Mouse (Mus musculus) forebrain, embryonic 10.5 days (tissue): Measurements from ENCODE around the gene Chka. TPM values are rescaled to one million over a fixed set of nuclear protein-coding genes. Genes with fewer than 3 reads are reported as not detected.

Experiments
- DNase-seq: peaks from one replicate; pipeline ENCODE4 v3.0.0-alpha.2; 2017; ENCODE audit warnings: low spot score; ENCODE audit errors: extremely low spot score
- H3K27ac ChIP-seq: fragments of 300-500 bp; sonication (generic); 2 replicates; pipeline ENCODE4 v1.5.1; 2016; ENCODE audit warnings: mild to moderate bottlenecking
- H3K27me3 ChIP-seq: fragments of 300-500 bp; sonication (generic); 2 replicates; pipeline ENCODE4 v1.6.1; 2016; ENCODE audit warnings: mild to moderate bottlenecking; ENCODE audit not compliant: poor library complexity, severe bottlenecking
- H3K36me3 ChIP-seq: fragments of 300-500 bp; sonication (generic); replicated peaks from 2 replicates; pipeline ENCODE4 v1.6.1; 2016; ENCODE audit warnings: mild to moderate bottlenecking, moderate library complexity
- H3K4me1 ChIP-seq: fragments of 300-500 bp; sonication (generic); 2 replicates; pipeline ENCODE4 v1.6.1; 2016
- H3K4me3 ChIP-seq: fragments of 300-500 bp; sonication (generic); 2 replicates; pipeline ENCODE4 v1.5.1; 2016; ENCODE audit warnings: mild to moderate bottlenecking, moderate library complexity
- H3K9me3 ChIP-seq: fragments of 300-500 bp; sonication (generic); 2 replicates; pipeline ENCODE4 v1.6.1; 2016; ENCODE audit warnings: mild to moderate bottlenecking, moderate library complexity
- WGBS: fragments of 180-500 bp; shearing (Covaris S2); methylation state at CpG from one replicate; pipeline ENCODE4 v1.1.7; 2016; 5-methylcytosine and 5-hydroxymethylcytosine counted together
- polyA plus RNA-seq: library from polyadenylated mRNA; unstranded; fragments of >200 nt; fragmentation: Nextera tagmentation; extraction: Ambion mirVana; gene quantifications from 2 replicates; pipeline ENCODE4 v1.2.1, GENCODE M21; 2016

Gene Chka
- polyA plus RNA-seq, 1 experiment from 2014 or later = 52.3 TPM

- Histone ChIP-seq H3K27ac (no peak overlapping the region), H3K4me3 (no peak overlapping the region), H3K4me1 (no peaks in the 10 kb centered on the region; the same call in 1 of the 2 replicates), H3K36me3 (peaks cover 23% of the 10 kb centered on the region), H3K27me3 (no peaks in the 10 kb centered on the region), H3K9me3 (no peaks in the 10 kb centered on the region)
- DNase-seq = no peak
- WGBS = 93% methylated on average over 4 of the region's 4 CpGs
These were observed 20.8 kb downstream of the Chka start for GRCm38 (mm10) chr19:3872373-3872772.

- Histone ChIP-seq H3K4me3 (no peak overlapping the region), H3K36me3 (peaks cover 30% of the 10 kb centered on the region), H3K27ac (no peak overlapping the region), H3K4me1 (no peaks in the 10 kb centered on the region; the same call in 1 of the 2 replicates), H3K27me3 (no peaks in the 10 kb centered on the region), H3K9me3 (no peaks in the 10 kb centered on the region)
- 84% methylated on average over 7 of the region's 7 CpGs for WGBS
- DNase-seq = no peak
These were observed 23.5 kb downstream of the Chka start for GRCm38 (mm10) chr19:3875045-3875444.

GRCm38 (mm10) chr19:3880054-3880848 lies 28.7 kb downstream of the Chka start:
- H3K4me3 ChIP-seq = no peak overlapping the region
- H3K9me3 ChIP-seq = no peaks in the 10 kb centered on the region
- no peak for DNase-seq
- no peak overlapping the region for H3K27ac ChIP-seq
- H3K36me3 ChIP-seq = peaks cover 43% of the 10 kb centered on the region
- no peaks in the 10 kb centered on the region for H3K27me3 ChIP-seq
- no peaks in the 10 kb centered on the region for H3K4me1 ChIP-seq
- whole genome bisulfite sequencing = 90% methylated on average over 6 of the region's 6 CpGs

GRCm38 (mm10) chr19:3882214-3882613 lies 30.6 kb downstream of the Chka start:
- WGBS = 80% methylated on average over 4 of the region's 4 CpGs

GRCm38 (mm10) chr19:3884325-3884990 lies 32.9 kb downstream of the Chka start:
- WGBS = 88% methylated on average over 6 of the region's 6 CpGs
- Histone ChIP-seq H3K9me3 (no peaks in the 10 kb centered on the region), H3K4me3 (no peak overlapping the region), H3K27me3 (no peaks in the 10 kb centered on the region), H3K27ac (no peak overlapping the region), H3K4me1 (no peaks in the 10 kb centered on the region), H3K36me3 (peaks cover 58% of the 10 kb centered on the region)
- DNase-seq = no peak

More at GRCm38 (mm10) chr19:3882214-3882613, 30.6 kb downstream of the Chka start:
- Histone ChIP-seq H3K27me3 (no peaks in the 10 kb centered on the region), H3K4me1 (no peaks in the 10 kb centered on the region), H3K36me3 (peaks cover 48% of the 10 kb centered on the region), H3K27ac (no peak overlapping the region), H3K4me3 (no peak overlapping the region), H3K9me3 (no peaks in the 10 kb centered on the region)
- DNase-seq = no peak

GRCm38 (mm10) chr19:3889096-3889495 lies 37.5 kb downstream of the Chka start:
- 93% methylated on average over 5 of the region's 5 CpGs for WGBS

GRCm38 (mm10) chr19:3890181-3890580 lies 38.6 kb downstream of the Chka start:
- Histone ChIP-seq H3K4me3 (no peak overlapping the region), H3K36me3 (peaks cover 96% of the 10 kb centered on the region), H3K27ac (no peak overlapping the region), H3K4me1 (peaks cover 8% of the 10 kb centered on the region), H3K27me3 (no peaks in the 10 kb centered on the region), H3K9me3 (no peaks in the 10 kb centered on the region)
- DNase-seq = no peak
- WGBS = 89% methylated on average over 8 of the region's 8 CpGs

More at GRCm38 (mm10) chr19:3889096-3889495, 37.5 kb downstream of the Chka start:
- Histone ChIP-seq H3K4me1 (no peaks in the 10 kb centered on the region), H3K27me3 (no peaks in the 10 kb centered on the region), H3K36me3 (peaks cover 96% of the 10 kb centered on the region), H3K4me3 (no peak overlapping the region), H3K27ac (no peak overlapping the region), H3K9me3 (no peaks in the 10 kb centered on the region)
- no peak for DNase-seq

GRCm38 (mm10) chr19:3893545-3894116 lies 42.1 kb downstream of the Chka start:
- 93% methylated on average over 4 of the region's 4 CpGs for WGBS

GRCm38 (mm10) chr19:3894294-3894693 lies 42.7 kb downstream of the Chka start:
- no peak overlapping the region for H3K27ac ChIP-seq
- WGBS = 92% methylated on average over 2 of the region's 2 CpGs

More at GRCm38 (mm10) chr19:3893545-3894116, 42.1 kb downstream of the Chka start:
- DNase-seq = no peak
- H3K27me3 ChIP-seq = no peaks in the 10 kb centered on the region
- H3K9me3 ChIP-seq = no peaks in the 10 kb centered on the region
- H3K36me3 ChIP-seq = peaks cover 93% of the 10 kb centered on the region
- peaks cover 20% of the 10 kb centered on the region for H3K4me1 ChIP-seq
- no peak overlapping the region for H3K4me3 ChIP-seq
- no peak overlapping the region for H3K27ac ChIP-seq

GRCm38 (mm10) chr19:3895171-3895631 lies 43.6 kb downstream of the Chka start:
- H3K27ac ChIP-seq = peak overlapping the region; percentile 72
- H3K27me3 ChIP-seq = no peaks in the 10 kb centered on the region
- H3K36me3 ChIP-seq = peaks cover 78% of the 10 kb centered on the region
- DNase-seq = no peak
- 44% methylated on average over 3 of the region's 3 CpGs for WGBS
- no peak overlapping the region for H3K4me3 ChIP-seq
- H3K9me3 ChIP-seq = no peaks in the 10 kb centered on the region
- peaks cover 20% of the 10 kb centered on the region for H3K4me1 ChIP-seq

More at GRCm38 (mm10) chr19:3894294-3894693, 42.7 kb downstream of the Chka start:
- Histone ChIP-seq H3K9me3 (no peaks in the 10 kb centered on the region), H3K36me3 (peaks cover 87% of the 10 kb centered on the region), H3K4me3 (no peak overlapping the region), H3K4me1 (peaks cover 20% of the 10 kb centered on the region), H3K27me3 (no peaks in the 10 kb centered on the region)
- DNase-seq = no peak

- WGBS = 95% methylated on average over 10 of the region's 10 CpGs
- peaks cover 20% of the 10 kb centered on the region for H3K4me1 ChIP-seq
These were observed 44.6 kb downstream of the Chka start for GRCm38 (mm10) chr19:3896208-3896607.

GRCm38 (mm10) chr19:3897557-3897956 lies 46.0 kb downstream of the Chka start:
- Histone ChIP-seq H3K4me1 (peaks cover 20% of the 10 kb centered on the region), H3K9me3 (no peaks in the 10 kb centered on the region), H3K27me3 (no peaks in the 10 kb centered on the region), H3K36me3 (peaks cover 65% of the 10 kb centered on the region), H3K27ac (no peak overlapping the region), H3K4me3 (no peak overlapping the region)
- 93% methylated on average over 5 of the region's 5 CpGs for WGBS
- DNase-seq = no peak

More at GRCm38 (mm10) chr19:3896208-3896607, 44.6 kb downstream of the Chka start:
- Histone ChIP-seq H3K9me3 (no peaks in the 10 kb centered on the region), H3K36me3 (peaks cover 68% of the 10 kb centered on the region), H3K27ac (peak overlapping the region; percentile 72), H3K27me3 (no peaks in the 10 kb centered on the region), H3K4me3 (no peak overlapping the region)
- no peak for DNase-seq
